Mouse (Mus musculus): Measurements from ENCODE around the gene Tbx19. TPM values are rescaled to one million over a fixed set of nuclear protein-coding genes. Genes with fewer than 3 reads are reported as not detected.

Gene Tbx19
- polyA plus RNA-seq, 1 experiment from 2014 or later = not detected

DNA sequence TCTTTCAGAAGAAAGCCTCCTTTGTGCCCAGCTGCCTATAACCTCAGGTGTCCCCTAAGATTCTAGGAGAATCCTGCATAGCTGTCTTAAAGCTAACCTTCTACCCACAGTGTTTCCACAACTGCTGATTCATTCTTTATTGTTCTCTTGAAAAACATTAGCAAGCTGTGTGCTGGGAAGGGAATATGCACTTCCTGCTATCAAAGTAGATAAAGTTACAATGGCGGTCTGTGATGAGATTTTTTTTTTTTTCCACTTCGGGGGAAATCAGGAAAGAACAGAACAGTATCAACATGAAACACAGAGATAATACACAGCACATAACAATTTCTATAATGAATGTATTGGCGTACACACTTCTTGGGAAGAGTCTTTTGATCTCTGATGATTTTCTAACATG is 37.3 kb upstream of the Tbx19 start:
- Histone ChIP-seq H3K4me3 (ENCODE audit: low read depth, low read length) (no peak overlapping the region), H3K4me2 (no peak overlapping the region), H3K9me3 (ENCODE audit: low read depth, low read length) (no peaks in the 10 kb centered on the region), H3K9ac (no peak overlapping the region), H3K27me3 (ENCODE audit: insufficient read depth, low read length) (no peaks in the 10 kb centered on the region), H3K4me1 (ENCODE audit: insufficient read depth) (peaks cover 10% of the 10 kb centered on the region), H3K36me3 (ENCODE audit: insufficient read depth) (no peaks in the 10 kb centered on the region), H3K27ac (ENCODE audit: low read depth) (no peak overlapping the region)
- no peak for ATAC-seq (ENCODE audit: insufficient read depth)
- no peak for TF ChIP-seq CTCF (IDR thresholded peaks at IDR 0.05; ENCODE audit: low read depth)
- WGBS = 41% methylated on average over 3 of the region's 3 CpGs
- no peak for DNase-seq

DNA sequence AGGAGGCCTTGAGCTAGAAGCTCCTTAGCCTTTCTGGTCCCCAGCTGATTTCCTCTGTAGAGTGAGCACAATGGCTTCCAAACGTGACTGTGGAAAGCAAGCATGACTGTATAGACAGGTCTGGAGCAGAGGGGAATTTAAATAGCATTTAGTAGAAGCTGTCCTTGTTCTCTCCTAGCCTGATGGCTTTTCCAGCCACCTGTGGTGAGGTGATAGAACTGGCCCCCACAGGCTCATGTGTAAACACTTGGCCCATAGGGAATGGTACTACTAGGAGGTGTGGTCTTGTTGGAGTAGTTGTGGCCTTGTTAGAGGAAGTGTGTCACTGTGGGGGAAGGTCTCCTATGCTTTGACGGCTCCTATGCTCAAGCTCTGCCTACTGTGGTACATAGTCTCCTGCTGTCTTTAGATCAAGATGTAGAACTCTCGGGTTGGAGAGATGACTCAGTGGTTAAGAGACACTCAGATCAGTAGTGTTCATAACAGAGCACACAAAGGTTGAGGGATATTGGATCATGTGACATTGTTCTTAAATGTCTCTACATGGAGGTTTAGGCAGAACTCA is 34.9 kb upstream of the Tbx19 start:
- 62% methylated on average over 3 of the region's 3 CpGs for WGBS
- TF ChIP-seq CTCF (IDR thresholded peaks at IDR 0.05; ENCODE audit: low read depth) = no peak
- H3K27ac ChIP-seq (ENCODE audit: low read depth) = no peak overlapping the region

DNA sequence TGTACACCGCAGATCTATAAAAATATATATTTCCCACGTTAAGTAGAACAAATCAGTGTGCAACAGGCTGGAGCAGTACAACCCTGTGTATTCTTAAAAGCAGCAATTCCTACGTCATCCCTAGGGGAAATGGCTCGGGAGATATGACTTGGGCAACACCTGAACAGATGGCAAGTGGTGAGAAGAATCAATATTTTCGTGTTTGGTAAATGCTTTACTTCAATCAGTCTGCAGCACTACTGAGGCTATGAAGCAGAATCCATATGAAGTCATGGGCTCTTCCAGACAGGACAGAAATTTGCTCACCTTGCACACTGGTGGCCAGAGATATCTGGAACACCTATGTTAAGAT is 34.1 kb upstream of the Tbx19 start:
- 6% methylated on average over 5 of the region's 5 CpGs for whole genome bisulfite sequencing
- Histone ChIP-seq H3K36me3 (ENCODE audit: insufficient read depth) (no peaks in the 10 kb centered on the region), H3K9me3 (ENCODE audit: low read depth, low read length) (no peaks in the 10 kb centered on the region), H3K9ac (peak overlapping the region; percentile 71; the same call in 1 of the 2 replicates), H3K4me1 (ENCODE audit: insufficient read depth) (peaks cover 10% of the 10 kb centered on the region), H3K4me3 (ENCODE audit: low read depth, low read length) (peak overlapping the region; percentile 67), H3K4me2 (peak overlapping the region; percentile 90), H3K27ac (ENCODE audit: low read depth) (peak overlapping the region; percentile 72), H3K27me3 (ENCODE audit: insufficient read depth, low read length) (no peaks in the 10 kb centered on the region)
- no peak for TF ChIP-seq CTCF (IDR thresholded peaks at IDR 0.05; ENCODE audit: low read depth)
- DNase-seq (no peak), ATAC-seq (ENCODE audit: insufficient read depth) (no peak)

More for the DNA sequence above, 34.9 kb upstream of the Tbx19 start:
- no peak overlapping the region for H3K4me3 ChIP-seq (ENCODE audit: low read depth, low read length)
- no peaks in the 10 kb centered on the region for H3K36me3 ChIP-seq (ENCODE audit: insufficient read depth)
- no peak for ATAC-seq (ENCODE audit: insufficient read depth)
- peaks cover 10% of the 10 kb centered on the region for H3K4me1 ChIP-seq (ENCODE audit: insufficient read depth)
- H3K9ac ChIP-seq = no peak overlapping the region
- H3K4me2 ChIP-seq = peak overlapping the region; percentile 90; the same call in 1 of the 2 replicates
- no peak for DNase-seq
- no peaks in the 10 kb centered on the region for H3K9me3 ChIP-seq (ENCODE audit: low read depth, low read length)
- no peaks in the 10 kb centered on the region for H3K27me3 ChIP-seq (ENCODE audit: insufficient read depth, low read length)

DNA sequence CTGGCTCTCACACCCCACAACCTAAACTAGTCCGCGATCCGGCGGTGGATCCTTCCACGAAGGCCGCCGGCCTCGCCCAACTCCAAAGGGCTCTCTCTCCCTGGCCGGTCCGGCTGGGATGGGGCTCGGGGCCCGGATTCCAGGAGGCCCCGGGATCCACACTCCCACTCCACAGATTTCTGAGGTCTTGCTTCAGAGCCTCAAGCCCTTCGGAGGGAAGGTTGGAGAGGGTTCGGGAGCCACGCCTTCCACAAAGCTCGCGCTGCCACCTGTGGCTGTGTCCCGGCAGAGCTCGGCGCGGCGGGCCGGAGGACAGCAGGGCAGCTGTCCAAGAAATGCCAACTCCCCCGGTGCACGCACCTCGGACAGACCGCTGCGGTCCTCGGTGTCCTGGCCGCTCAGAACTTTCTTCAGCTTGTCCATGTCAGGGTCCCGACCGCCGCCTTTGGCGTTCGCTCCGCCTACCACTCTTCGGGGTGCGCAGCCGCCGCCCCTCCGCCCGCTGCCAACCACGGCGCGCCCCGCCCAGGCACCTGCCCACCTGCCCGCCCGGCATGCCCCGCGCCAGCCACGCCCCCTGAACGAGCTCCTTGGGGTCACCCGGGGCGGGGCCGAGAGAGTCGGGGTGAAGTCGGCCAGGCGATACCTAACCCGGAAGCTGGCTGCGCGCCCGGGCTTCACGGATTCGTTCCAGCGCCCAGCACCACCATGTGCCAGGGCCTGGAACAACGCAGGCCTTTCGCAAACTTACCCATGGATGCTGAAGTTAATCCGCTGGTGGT is 33.5 kb upstream of the Tbx19 start, which contains the start of gene Sft2d2:
TSS of gene Sft2d2 (minus strand) at position 559 of the 782 bp plus-strand sequence.
- Histone ChIP-seq H3K27ac (ENCODE audit: low read depth) (peak within 1 kb of the TSS; percentile 80), H3K36me3 (ENCODE audit: insufficient read depth) (no peaks in the 10 kb centered on the region), H3K9me3 (ENCODE audit: low read depth, low read length) (no peaks in the 10 kb centered on the region), H3K4me2 (peak within 1 kb of the TSS; percentile 90), H3K9ac (peak within 1 kb of the TSS; percentile 71), H3K27me3 (ENCODE audit: insufficient read depth, low read length) (no peaks in the 10 kb centered on the region), H3K4me3 (ENCODE audit: low read depth, low read length) (peak within 1 kb of the TSS; percentile 67), H3K4me1 (ENCODE audit: insufficient read depth) (peaks cover 10% of the 10 kb centered on the region)
- peak; percentile 87 for ATAC-seq (ENCODE audit: insufficient read depth)
- WGBS = under 1% methylated on average over 67 of the region's 69 CpGs
- peak; percentile 93 for DNase-seq
- TF ChIP-seq CTCF (IDR thresholded peaks at IDR 0.05; ENCODE audit: low read depth) = peak; percentile 32

DNA sequence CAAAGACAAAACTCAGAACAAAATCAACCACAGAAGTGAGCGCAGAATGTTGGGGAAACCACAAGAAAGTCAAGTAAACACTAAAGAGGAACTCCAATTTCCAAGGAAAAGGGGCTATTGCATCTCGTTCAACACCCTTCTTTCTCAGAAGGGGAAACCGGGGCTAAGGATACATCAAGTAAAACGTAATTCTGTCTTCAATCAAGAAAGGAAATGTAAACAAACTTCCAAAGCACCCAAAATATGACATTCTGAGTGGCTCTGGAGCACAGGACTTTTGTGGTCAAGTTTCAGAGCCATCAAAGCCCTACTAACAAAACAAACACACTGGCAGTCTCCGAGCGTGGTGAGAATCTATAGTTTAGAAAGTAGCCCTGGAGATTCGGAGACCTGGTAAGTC is 32.9 kb upstream of the Tbx19 start:
- Histone ChIP-seq H3K27me3 (ENCODE audit: insufficient read depth, low read length) (no peaks in the 10 kb centered on the region), H3K9ac (peak overlapping the region; percentile 71), H3K9me3 (ENCODE audit: low read depth, low read length) (no peaks in the 10 kb centered on the region), H3K4me1 (ENCODE audit: insufficient read depth) (peaks cover 10% of the 10 kb centered on the region), H3K4me3 (ENCODE audit: low read depth, low read length) (peak overlapping the region; percentile 67), H3K4me2 (peak overlapping the region; percentile 90), H3K27ac (ENCODE audit: low read depth) (peak overlapping the region; percentile 80), H3K36me3 (ENCODE audit: insufficient read depth) (no peaks in the 10 kb centered on the region)
- no peak for ATAC-seq (ENCODE audit: insufficient read depth)
- DNase-seq = no peak
- no peak for TF ChIP-seq CTCF (IDR thresholded peaks at IDR 0.05; ENCODE audit: low read depth)
- WGBS = 6% methylated on average over 7 of the region's 7 CpGs

DNA sequence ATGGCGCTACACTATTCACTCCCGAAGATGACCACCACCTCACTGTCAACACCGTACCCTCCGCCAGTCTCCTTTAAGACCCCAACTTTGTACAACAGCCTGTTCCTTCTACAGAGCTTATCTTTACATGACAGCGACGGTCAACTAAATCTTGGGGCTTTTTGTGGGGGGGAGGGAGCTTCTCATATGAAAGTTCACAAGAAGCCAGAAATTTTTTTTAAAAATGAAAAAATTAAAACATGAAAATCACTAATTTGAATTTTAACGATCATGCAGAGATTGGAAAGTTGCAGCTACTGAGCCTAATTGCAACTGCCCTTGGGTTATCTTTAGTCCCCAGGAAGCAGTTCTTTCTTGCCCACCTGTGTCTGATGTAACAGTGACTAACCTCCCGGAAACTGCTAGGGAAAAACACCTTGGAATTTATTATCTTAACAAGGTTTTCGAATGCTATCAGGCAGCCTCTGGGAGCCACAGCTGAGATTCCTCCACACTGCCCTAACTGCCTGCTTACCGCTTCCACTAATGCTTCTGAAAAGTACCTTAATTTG is 32.2 kb upstream of the Tbx19 start:
- Histone ChIP-seq H3K9ac (peak overlapping the region; percentile 71; the same call in 1 of the 2 replicates), H3K27me3 (ENCODE audit: insufficient read depth, low read length) (no peaks in the 10 kb centered on the region), H3K4me2 (peak overlapping the region; percentile 90), H3K36me3 (ENCODE audit: insufficient read depth) (no peaks in the 10 kb centered on the region), H3K27ac (ENCODE audit: low read depth) (no peak overlapping the region), H3K4me3 (ENCODE audit: low read depth, low read length) (peak overlapping the region; percentile 67; the same call in 1 of the 2 replicates), H3K4me1 (ENCODE audit: insufficient read depth) (peaks cover 10% of the 10 kb centered on the region), H3K9me3 (ENCODE audit: low read depth, low read length) (no peaks in the 10 kb centered on the region)
- no peak for ATAC-seq (ENCODE audit: insufficient read depth)
- no peak for DNase-seq
- 35% methylated on average over 10 of the region's 10 CpGs for WGBS
- no peak for TF ChIP-seq CTCF (IDR thresholded peaks at IDR 0.05; ENCODE audit: low read depth)

DNA sequence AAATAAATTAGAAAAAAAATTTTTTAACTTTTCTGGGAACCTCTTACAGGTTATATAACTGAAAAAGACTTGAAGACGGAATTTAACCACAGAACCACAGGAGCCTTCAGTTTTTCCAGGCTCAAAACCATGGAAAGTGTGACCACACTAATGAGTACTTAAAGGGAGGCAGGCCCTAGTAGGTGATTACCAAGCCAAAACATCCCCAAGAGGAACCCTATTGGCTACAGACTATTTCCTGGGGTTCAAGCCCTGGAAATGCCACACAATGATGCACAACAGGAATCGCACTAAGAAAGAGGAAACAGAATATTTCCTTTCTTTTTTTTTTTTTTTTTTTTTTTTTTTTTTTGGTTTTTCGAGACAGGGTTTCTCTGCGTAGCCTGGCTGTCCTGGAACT is 31.5 kb upstream of the Tbx19 start:
- Histone ChIP-seq H3K27ac (ENCODE audit: low read depth) (no peak overlapping the region), H3K4me1 (ENCODE audit: insufficient read depth) (peaks cover 10% of the 10 kb centered on the region), H3K9ac (no peak overlapping the region), H3K9me3 (ENCODE audit: low read depth, low read length) (no peaks in the 10 kb centered on the region), H3K36me3 (ENCODE audit: insufficient read depth) (no peaks in the 10 kb centered on the region), H3K4me3 (ENCODE audit: low read depth, low read length) (no peak overlapping the region), H3K4me2 (no peak overlapping the region; the same call in 1 of the 2 replicates), H3K27me3 (ENCODE audit: insufficient read depth, low read length) (no peaks in the 10 kb centered on the region)
- TF ChIP-seq CTCF (IDR thresholded peaks at IDR 0.05; ENCODE audit: low read depth) = no peak
- 69% methylated on average over 4 of the region's 4 CpGs for WGBS
- no peak for DNase-seq
- no peak for ATAC-seq (ENCODE audit: insufficient read depth)

Measured in lung, embryonic 14.5 days (tissue).